8 mouse cellular contexts compared by ENCODE assay signal in the genomic region with DNA sequence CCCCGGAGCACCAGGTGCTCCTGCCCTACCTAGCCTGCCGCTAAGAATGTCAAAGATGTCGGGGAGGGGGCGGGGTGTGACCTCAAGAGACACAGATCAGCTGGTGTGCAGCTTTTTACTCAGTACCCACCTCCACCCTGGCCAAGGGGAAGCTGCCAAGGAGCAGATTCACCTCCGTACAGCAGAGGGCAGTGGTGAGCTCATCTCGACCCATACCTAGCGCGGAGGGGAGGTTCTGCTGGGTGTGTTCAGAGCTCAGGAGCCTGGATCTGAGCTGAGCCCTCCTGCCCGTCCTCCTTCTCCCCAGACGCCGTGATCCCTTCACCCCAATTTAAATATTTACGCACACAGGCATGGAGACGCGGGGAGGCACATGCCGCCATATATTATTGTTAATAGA.
DNase-seq lines count a peak whose midpoint lies in the region; ATAC-seq and TF ChIP-seq lines count a peak whose summit lies in the region.

No protein-coding gene starts in this region.

- 0 out of 2 replicates have a peak, but pooled peaks cover 7% of the 10 kb centered on the region for H3K4me1 ChIP-seq in hindbrain, embryonic 12.5 days
- H3K4me1 ChIP-seq in lung, embryonic 16.5 days (replicated peaks; ENCODE audit: control insufficient read depth, insufficient read depth, low read length), result 0 out of 2 replicates have a peak, but pooled peaks cover 4% of the 10 kb centered on the region

- peaks cover 12% of the 10 kb centered on the region for H3K27me3 ChIP-seq in Patski
- H3K27me3 ChIP-seq in hindbrain, embryonic 12.5 days, result no peaks in the 10 kb centered on the region
- H3K27me3 ChIP-seq in lung, embryonic 16.5 days (ENCODE audit: control insufficient read depth, insufficient read depth, low read depth, low read length), result no peaks in the 10 kb centered on the region

- H3K27ac ChIP-seq in hindbrain, embryonic 12.5 days, result no peak overlapping the region
- H3K27ac ChIP-seq in lung, embryonic 16.5 days (ENCODE audit: low read length), result no peak overlapping the region

- peak overlapping the region; percentile 21 for H3K4me3 ChIP-seq in hindbrain, embryonic 12.5 days
- H3K4me3 ChIP-seq in lung, embryonic 16.5 days (ENCODE audit: low read length), result peak overlapping the region; percentile 30

- CTCF ChIA-PET in Patski (lab: Charles Lee), result interaction anchor here (0.6 to 1.1 kb wide), 2 partner anchors 11 to 12 kb away, joined by 3 read pairs; no protein-coding TSS in a partner anchor

- in situ Hi-C loops in Patski (cut with MboI; ENCODE audit: low pct_unique_long_range_greater_than_20kb), result loop anchor here (10.0 kb wide), 1 partner anchor 273 kb away; no protein-coding TSS in a partner anchor

- H3K9me3 ChIP-seq in hindbrain, embryonic 12.5 days (replicated peaks), result no peaks in the 10 kb centered on the region
- H3K9me3 ChIP-seq in lung, embryonic 16.5 days (ENCODE audit: control insufficient read depth, low read length), result no peaks in the 10 kb centered on the region

- peak; percentile 73 for ATAC-seq in Patski
- peak; percentile 91 for ATAC-seq in hindbrain, embryonic 12.5 days (ENCODE audit: low FRiP score)
- ATAC-seq in lung, embryonic 16.5 days (ENCODE audit: low read depth), result peak; percentile 91

- 2% methylated on average over 15 of the region's 15 CpGs for WGBS in hindbrain, embryonic 12.5 days
- WGBS in lung, embryonic 16.5 days, result 5% methylated on average over 15 of the region's 15 CpGs

- POLR2A ChIA-PET in Patski (lab: Charles Lee), result no interaction called here

- DNase-seq in Patski (ENCODE audit: low read depth, low spot score), result no peak
- DNase-seq in cerebellum, adult 9-11 months, result peak; percentile 86
- DNase-seq in frontal cortex, postnatal 14 days (ENCODE audit: low spot score in 2 of 2), result peak; percentile 70 to 71
- DNase-seq in layer of hippocampus, postnatal 10 days (ENCODE audit: low spot score in 2 of 2), result peak; percentile 87 to 89
- peak; percentile 89 for DNase-seq in retina, embryonic 14.5 days (ENCODE audit: low spot score)
- peak; percentile 75 for DNase-seq in urinary bladder, postnatal 14 days (ENCODE audit: low spot score)

- H3K9ac ChIP-seq in hindbrain, embryonic 12.5 days, result peak overlapping the region; percentile 41; the same call in 1 of the 2 replicates
- H3K9ac ChIP-seq in lung, embryonic 16.5 days (ENCODE audit: low read length), result no peak overlapping the region

- peak; percentile 69 for TF ChIP-seq CTCF in Patski (IDR thresholded peaks at IDR 0.05)

- peak overlapping the region; percentile 53 for H3K4me2 ChIP-seq in hindbrain, embryonic 12.5 days (replicated peaks)
- H3K4me2 ChIP-seq in lung, embryonic 16.5 days (ENCODE audit: low read depth, low read length), result peak overlapping the region; percentile 58

- H3K36me3 ChIP-seq in hindbrain, embryonic 12.5 days, result no peaks in the 10 kb centered on the region
- H3K36me3 ChIP-seq in lung, embryonic 16.5 days (ENCODE audit: control insufficient read depth, insufficient read depth, low read length), result no peaks in the 10 kb centered on the region
